Mouse (Mus musculus): ENCODE results near the gene Bmp2k.

DNA sequence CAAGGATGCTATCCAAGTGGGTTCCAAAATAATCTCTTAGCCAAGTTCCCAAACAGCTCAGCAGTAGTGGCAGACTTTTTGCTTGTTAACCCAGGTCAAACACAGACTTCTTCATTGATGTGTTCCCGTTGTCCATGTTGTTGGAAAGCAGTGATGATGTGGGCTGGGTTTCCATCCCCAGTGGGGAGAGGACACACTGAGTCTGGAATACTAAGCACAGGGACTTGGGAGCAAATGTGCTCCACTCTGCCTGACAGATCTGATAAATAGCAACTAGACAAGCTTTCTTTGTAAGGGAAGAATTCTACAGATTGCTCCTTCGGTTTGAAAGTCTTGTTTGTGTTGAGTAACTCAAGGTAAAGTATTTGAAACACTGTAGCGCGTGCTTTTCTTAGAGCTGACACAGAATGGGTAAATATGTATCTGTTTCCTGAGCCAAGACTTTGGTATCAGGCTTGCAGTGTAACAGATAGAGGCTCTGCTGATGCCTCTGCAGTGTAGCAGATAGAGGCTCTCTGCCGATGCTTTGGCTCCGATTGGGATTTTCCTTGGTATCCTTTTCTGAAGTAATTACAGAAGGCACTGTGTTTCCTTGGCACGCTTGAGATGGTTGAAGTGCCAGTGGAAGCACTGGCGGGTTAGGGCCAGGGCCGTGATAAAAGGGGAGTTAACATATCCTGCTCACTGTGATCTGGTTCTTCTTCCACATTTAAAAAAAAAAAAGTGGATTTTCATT, 19.5 kb downstream of the Bmp2k start:
- no peak for TF ChIP-seq POLR2A (IDR thresholded peaks at IDR 0.05; ENCODE audit: borderline replicate concordance, extremely low read depth, low read depth, low read length)
- no peak for TF ChIP-seq CTCF (IDR thresholded peaks at IDR 0.05; ENCODE audit: insufficient read depth, low read length)
